Mouse (Mus musculus): ENCODE measurements around the gene L3hypdh. TPM values are rescaled to one million over a fixed set of nuclear protein-coding genes. Genes with fewer than 3 reads are reported as not detected.

Gene L3hypdh
- 1.8 and 3.0 TPM in 2 replicates for total RNA-seq (2012; rRNA removed)

DNA sequence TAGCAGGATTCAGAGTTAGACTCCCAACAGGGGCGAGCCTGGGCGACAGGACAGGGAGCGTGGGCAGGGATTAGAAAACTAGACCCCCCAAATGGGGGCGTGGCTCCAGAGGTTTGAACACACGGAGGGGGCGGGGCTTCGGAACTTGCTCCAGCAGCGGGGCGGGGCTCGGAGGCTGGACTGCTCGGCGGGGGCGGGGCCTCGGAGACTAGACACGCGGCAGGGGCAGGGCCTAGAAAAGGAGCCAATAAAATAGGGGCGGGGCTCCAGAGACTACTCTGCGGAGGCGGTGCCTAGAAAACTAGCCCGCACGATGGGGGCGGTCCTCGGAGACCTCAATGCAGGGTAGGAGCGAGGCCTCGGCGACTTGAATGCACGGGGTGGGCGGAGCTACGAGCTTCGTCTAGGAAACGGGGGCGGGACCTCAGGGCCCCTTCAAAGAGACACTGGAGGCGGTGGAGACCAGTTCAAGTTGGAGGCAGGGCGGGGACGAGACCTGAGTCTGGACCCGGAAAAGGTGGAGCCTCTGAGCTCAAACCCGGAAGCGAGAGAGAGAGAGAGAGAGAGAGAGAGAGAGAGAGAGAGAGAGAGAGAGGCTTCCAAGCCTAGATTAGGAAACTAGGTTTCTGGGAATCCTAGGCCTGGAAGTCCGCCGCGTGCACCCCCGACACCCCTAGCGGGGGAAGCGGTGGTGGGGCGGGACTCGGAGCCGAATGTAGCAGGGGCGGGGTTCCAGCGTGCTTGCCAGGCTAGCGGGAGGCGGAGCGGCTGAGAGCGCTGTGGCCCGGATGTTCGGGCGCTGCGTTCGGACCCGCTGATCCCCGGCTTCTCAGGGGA is at the start of gene L3hypdh, which contains the start of gene Jkamp:
L3hypdh (minus strand) TSS at position 111 of the 837 bp plus-strand sequence.
Jkamp (plus strand) TSS at position 261 of the 837 bp plus-strand sequence.
- peak within 1 kb of the TSS; percentile 86 for H3K27ac ChIP-seq (ENCODE audit: insufficient read depth, low read depth, low read length, poor library complexity, severe bottlenecking)
- peak; percentile 99 for DNase-seq (ENCODE audit: low read depth, low spot score)
- H3K4me3 ChIP-seq (ENCODE audit: insufficient read depth in 1 of 2, low read depth in 1 of 2, low read length in 2 of 2, poor library complexity in 1 of 2, severe bottlenecking in 1 of 2), result peak within 1 kb of the TSS; percentile 91 to 95
- H3K4me1 ChIP-seq (ENCODE audit: control insufficient read depth in 2 of 2, insufficient read depth in 2 of 2, low read length in 2 of 2, poor library complexity in 1 of 2), result peaks cover 3 to 5% of the 10 kb centered on the region in 2 experiments; a peak in 1 of 4 replicates
- H3K36me3 ChIP-seq (ENCODE audit: control insufficient read depth, insufficient read depth, low read length, poor library complexity, severe bottlenecking), result no peaks in the 10 kb centered on the region; the same call in 1 of the 2 replicates
- in situ Hi-C loops (cut with MboI; ENCODE audit: low sequenced_read_pairs in 2 of 2, unreplicated experiment in 2 of 2), result no loop called here
- H3K9me3 ChIP-seq (ENCODE audit: control insufficient read depth, insufficient read depth, low read depth, low read length), result no peaks in the 10 kb centered on the region
- peak within 1 kb of the TSS; percentile 84 for H3K9ac ChIP-seq (ENCODE audit: insufficient read depth, low read depth, low read length, poor library complexity, severe bottlenecking)
- peak; percentile 52; the same call in 1 of the 2 replicates for TF ChIP-seq HCFC1 (IDR thresholded peaks at IDR 0.05; ENCODE audit: borderline replicate concordance, insufficient read depth, low read length)
- TF ChIP-seq MAFK (IDR thresholded peaks at IDR 0.05; ENCODE audit: insufficient read depth, low read depth, low read length), result no peak

DNA sequence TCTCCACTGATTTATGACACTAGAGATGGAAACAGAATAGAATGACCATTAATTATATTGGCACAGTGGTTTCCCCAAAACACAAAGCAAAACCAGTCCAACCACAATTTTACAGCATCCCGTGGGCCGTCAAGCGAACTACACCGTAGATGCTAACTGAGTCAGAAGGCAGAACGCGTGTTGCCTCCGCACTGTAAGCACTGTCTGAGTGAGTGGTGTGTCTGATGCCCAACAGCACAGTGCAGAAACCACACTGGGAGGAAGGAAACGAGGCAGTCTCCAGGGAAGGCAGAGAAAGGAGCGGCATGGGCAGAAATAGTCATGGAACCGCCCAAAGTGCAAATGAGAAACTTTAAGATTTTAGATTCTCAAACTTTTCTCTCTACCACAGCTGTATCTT is 44.0 kb upstream of the L3hypdh start:
- no peaks in the 10 kb centered on the region for H3K9me3 ChIP-seq (ENCODE audit: control insufficient read depth, insufficient read depth, low read depth, low read length)
- no peak for DNase-seq (ENCODE audit: low read depth, low spot score)
- H3K4me1 ChIP-seq (ENCODE audit: control insufficient read depth in 2 of 2, insufficient read depth in 2 of 2, low read length in 2 of 2, poor library complexity in 1 of 2), result no peaks in the 10 kb centered on the region
- in situ Hi-C loops (cut with MboI; ENCODE audit: low sequenced_read_pairs in 2 of 2, unreplicated experiment in 2 of 2), result no loop called here
- H3K9ac ChIP-seq (ENCODE audit: insufficient read depth, low read depth, low read length, poor library complexity, severe bottlenecking), result no peak overlapping the region
- H3K4me3 ChIP-seq (ENCODE audit: insufficient read depth in 1 of 2, low read depth in 1 of 2, low read length in 2 of 2, poor library complexity in 1 of 2, severe bottlenecking in 1 of 2), result no peak overlapping the region
- no peaks in the 10 kb centered on the region for H3K36me3 ChIP-seq (ENCODE audit: control insufficient read depth, insufficient read depth, low read length, poor library complexity, severe bottlenecking)
- no peak for TF ChIP-seq CHD2 (IDR thresholded peaks at IDR 0.05; ENCODE audit: low read depth, low read length)
- TF ChIP-seq MAFK (IDR thresholded peaks at IDR 0.05; ENCODE audit: insufficient read depth, low read depth, low read length), result no peak
- TF ChIP-seq HCFC1 (IDR thresholded peaks at IDR 0.05; ENCODE audit: borderline replicate concordance, insufficient read depth, low read length), result no peak
- no peak for TF ChIP-seq ZC3H11A (IDR thresholded peaks at IDR 0.05; ENCODE audit: borderline replicate concordance, low read depth, low read length)
- TF ChIP-seq ZNF384 (IDR thresholded peaks at IDR 0.05; ENCODE audit: low read depth, low read length), result no peak
- H3K27ac ChIP-seq (ENCODE audit: insufficient read depth, low read depth, low read length, poor library complexity, severe bottlenecking), result no peak overlapping the region

DNA sequence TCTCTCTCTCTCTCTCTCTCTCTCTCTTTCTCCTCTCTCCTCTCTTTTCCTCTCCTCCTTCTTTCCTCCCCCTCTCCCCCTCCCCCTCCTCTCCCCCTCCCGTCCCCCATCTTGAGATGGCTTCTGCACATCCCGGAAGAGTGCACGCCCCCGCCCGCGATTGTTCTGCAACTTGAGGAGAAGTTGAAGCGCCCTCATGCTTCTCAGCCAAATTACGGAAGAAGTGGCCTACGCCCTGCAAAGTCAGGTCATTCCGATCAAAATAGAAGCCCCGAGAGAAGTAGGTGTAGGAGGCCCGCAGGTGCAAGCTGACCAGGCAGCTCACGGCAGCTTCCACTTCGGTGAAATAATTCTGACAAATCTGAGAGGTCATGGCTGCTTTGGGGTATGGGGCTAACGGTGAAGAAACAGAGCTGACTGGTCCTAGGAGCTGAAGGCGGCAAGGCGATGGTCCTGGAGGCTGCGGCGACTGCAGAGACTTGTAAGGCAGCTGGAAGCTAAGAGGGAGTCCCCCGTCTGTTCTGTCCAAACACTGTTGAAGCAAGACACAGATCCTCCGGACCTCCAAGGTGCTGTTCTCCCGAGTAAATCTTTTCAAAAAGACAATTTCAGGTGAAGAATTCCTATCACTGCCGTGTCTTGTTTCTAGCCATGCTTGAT is 30.6 kb upstream of the L3hypdh start:
- peak; percentile 45 for DNase-seq (ENCODE audit: low read depth, low spot score)
- peak overlapping the region; percentile 45 to 69 for H3K4me3 ChIP-seq (ENCODE audit: insufficient read depth in 1 of 2, low read depth in 1 of 2, low read length in 2 of 2, poor library complexity in 1 of 2, severe bottlenecking in 1 of 2)
- H3K4me1 ChIP-seq (ENCODE audit: control insufficient read depth in 2 of 2, insufficient read depth in 2 of 2, low read length in 2 of 2, poor library complexity in 1 of 2), result peaks cover 0 to 5% of the 10 kb centered on the region in 2 experiments; a peak in 2 of 4 replicates
- in situ Hi-C loops (cut with MboI; ENCODE audit: low sequenced_read_pairs in 2 of 2, unreplicated experiment in 2 of 2), result loop anchor here in 1 of 2 experiments (25.0 kb wide), 1 partner anchor 321 kb away; the partner anchor contains the start of gene Lrrc9
- peak overlapping the region; percentile 24; the same call in 1 of the 2 replicates for H3K27ac ChIP-seq (ENCODE audit: insufficient read depth, low read depth, low read length, poor library complexity, severe bottlenecking)
- no peaks in the 10 kb centered on the region for H3K36me3 ChIP-seq (ENCODE audit: control insufficient read depth, insufficient read depth, low read length, poor library complexity, severe bottlenecking)
- H3K9me3 ChIP-seq (ENCODE audit: control insufficient read depth, insufficient read depth, low read depth, low read length), result no peaks in the 10 kb centered on the region
- peak overlapping the region; percentile 56; the same call in 1 of the 2 replicates for H3K9ac ChIP-seq (ENCODE audit: insufficient read depth, low read depth, low read length, poor library complexity, severe bottlenecking)
- no peak for TF ChIP-seq ZC3H11A (IDR thresholded peaks at IDR 0.05; ENCODE audit: borderline replicate concordance, low read depth, low read length)
- no peak for TF ChIP-seq ZNF384 (IDR thresholded peaks at IDR 0.05; ENCODE audit: low read depth, low read length)
- no peak for TF ChIP-seq HCFC1 (IDR thresholded peaks at IDR 0.05; ENCODE audit: borderline replicate concordance, insufficient read depth, low read length)

DNA sequence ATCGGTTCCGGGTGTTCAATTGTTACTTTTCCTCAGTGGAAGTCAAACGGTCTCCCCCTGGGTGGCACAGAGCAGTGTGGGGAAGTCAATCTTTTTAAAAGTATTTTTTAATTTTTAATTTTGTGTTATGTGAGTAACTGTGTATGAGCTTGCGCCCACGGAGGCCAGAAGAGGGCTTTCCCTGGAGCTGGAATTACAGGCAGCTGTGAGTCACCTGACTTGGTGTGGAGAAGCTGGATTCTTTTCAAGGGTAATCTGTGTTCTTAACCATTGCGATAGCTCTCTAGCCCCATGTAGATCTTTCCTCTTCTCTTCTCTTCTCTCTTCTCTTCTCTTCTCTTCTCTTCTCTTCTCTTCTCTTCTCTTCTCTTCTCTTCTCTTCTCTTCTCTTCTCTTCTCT is 29.9 kb upstream of the L3hypdh start:
- Histone ChIP-seq H3K9ac (ENCODE audit: insufficient read depth, low read depth, low read length, poor library complexity, severe bottlenecking) (no peak overlapping the region), H3K27ac (ENCODE audit: insufficient read depth, low read depth, low read length, poor library complexity, severe bottlenecking) (no peak overlapping the region), H3K4me1 (ENCODE audit: control insufficient read depth in 2 of 2, insufficient read depth in 2 of 2, low read length in 2 of 2, poor library complexity in 1 of 2) (peaks cover 0 to 5% of the 10 kb centered on the region in 2 experiments; a peak in 2 of 4 replicates), H3K4me3 (ENCODE audit: insufficient read depth in 1 of 2, low read depth in 1 of 2, low read length in 2 of 2, poor library complexity in 1 of 2, severe bottlenecking in 1 of 2) (no peak overlapping the region), H3K36me3 (ENCODE audit: control insufficient read depth, insufficient read depth, low read length, poor library complexity, severe bottlenecking) (no peaks in the 10 kb centered on the region), H3K9me3 (ENCODE audit: control insufficient read depth, insufficient read depth, low read depth, low read length) (no peaks in the 10 kb centered on the region)
- DNase-seq (ENCODE audit: low read depth, low spot score), result no peak
- in situ Hi-C loops (cut with MboI; ENCODE audit: low sequenced_read_pairs in 2 of 2, unreplicated experiment in 2 of 2), result loop anchor here in 1 of 2 experiments (25.0 kb wide), 1 partner anchor 322 kb away; the partner anchor contains the start of gene Lrrc9
- TF ChIP-seq HCFC1 (IDR thresholded peaks at IDR 0.05; ENCODE audit: borderline replicate concordance, insufficient read depth, low read length), result no peak
- TF ChIP-seq CHD2 (IDR thresholded peaks at IDR 0.05; ENCODE audit: low read depth, low read length), result no peak
- no peak for TF ChIP-seq MAFK (IDR thresholded peaks at IDR 0.05; ENCODE audit: insufficient read depth, low read depth, low read length)
- TF ChIP-seq ZNF384 (IDR thresholded peaks at IDR 0.05; ENCODE audit: low read depth, low read length), result no peak
- no peak for TF ChIP-seq ZC3H11A (IDR thresholded peaks at IDR 0.05; ENCODE audit: borderline replicate concordance, low read depth, low read length)
